Mouse (Mus musculus): Measurements from ENCODE around the gene Sec31b. TPM values are rescaled to one million over a fixed set of nuclear protein-coding genes. Genes with fewer than 3 reads are reported as not detected.

The Sec31b gene
- polyA plus RNA-seq, 1 experiment from 2014 or later = 0.18 TPM

- H3K4me3 ChIP-seq (ENCODE audit: low read length) = no peak overlapping the region
- no peak overlapping the region for H3K4me2 ChIP-seq (ENCODE audit: low read length)
- no peak overlapping the region for H3K27ac ChIP-seq (ENCODE audit: low read depth, low read length)
- no peak overlapping the region for H3K9ac ChIP-seq (ENCODE audit: low read depth, low read length)
- H3K4me1 ChIP-seq (ENCODE audit: control insufficient read depth, insufficient read depth, low read depth, low read length) = peaks cover 20% of the 10 kb centered on the region
- 9% methylated on average over 14 of the region's 14 CpGs for WGBS
- H3K36me3 ChIP-seq (ENCODE audit: control insufficient read depth, insufficient read depth, low read length) = no peaks in the 10 kb centered on the region
- peak; percentile 65 for ATAC-seq
- no peaks in the 10 kb centered on the region for H3K9me3 ChIP-seq (ENCODE audit: control insufficient read depth, low read length)
- peaks cover 65% of the 10 kb centered on the region for H3K27me3 ChIP-seq (replicated peaks; ENCODE audit: control insufficient read depth, insufficient read depth, low read length)
Measured at GRCm38 (mm10) chr19:44514521-44515451, 30.9 kb downstream of the Sec31b start.

- no peaks in the 10 kb centered on the region for H3K9me3 ChIP-seq (ENCODE audit: control insufficient read depth, low read length)
- peaks cover 63% of the 10 kb centered on the region for H3K27me3 ChIP-seq (replicated peaks; ENCODE audit: control insufficient read depth, insufficient read depth, low read length)
- no peaks in the 10 kb centered on the region for H3K36me3 ChIP-seq (ENCODE audit: control insufficient read depth, insufficient read depth, low read length)
- H3K4me2 ChIP-seq (ENCODE audit: low read length) = no peak overlapping the region
- no peak overlapping the region for H3K9ac ChIP-seq (ENCODE audit: low read depth, low read length)
- no peak for ATAC-seq
- 12% methylated on average over 7 of the region's 7 CpGs for WGBS
- no peak overlapping the region for H3K27ac ChIP-seq (ENCODE audit: low read depth, low read length)
- peaks cover 20% of the 10 kb centered on the region for H3K4me1 ChIP-seq (ENCODE audit: control insufficient read depth, insufficient read depth, low read depth, low read length)
- no peak overlapping the region for H3K4me3 ChIP-seq (ENCODE audit: low read length)
Measured at GRCm38 (mm10) chr19:44513921-44514482, 31.7 kb downstream of the Sec31b start.

GRCm38 (mm10) chr19:44513054-44513833 lies 32.4 kb downstream of the Sec31b start:
- WGBS = 17% methylated on average over 11 of the region's 11 CpGs
- peaks cover 57% of the 10 kb centered on the region for H3K27me3 ChIP-seq (replicated peaks; ENCODE audit: control insufficient read depth, insufficient read depth, low read length)
- no peak overlapping the region for H3K9ac ChIP-seq (ENCODE audit: low read depth, low read length)
- H3K9me3 ChIP-seq (ENCODE audit: control insufficient read depth, low read length) = no peaks in the 10 kb centered on the region
- no peak overlapping the region for H3K4me3 ChIP-seq (ENCODE audit: low read length)
- no peak overlapping the region for H3K27ac ChIP-seq (ENCODE audit: low read depth, low read length)
- no peak for ATAC-seq
- H3K36me3 ChIP-seq (ENCODE audit: control insufficient read depth, insufficient read depth, low read length) = no peaks in the 10 kb centered on the region
- peaks cover 20% of the 10 kb centered on the region for H3K4me1 ChIP-seq (ENCODE audit: control insufficient read depth, insufficient read depth, low read depth, low read length)
- H3K4me2 ChIP-seq (ENCODE audit: low read length) = no peak overlapping the region

GRCm38 (mm10) chr19:44512601-44513000 lies 33.1 kb downstream of the Sec31b start:
- H3K4me2 ChIP-seq (ENCODE audit: low read length) = no peak overlapping the region
- H3K4me1 ChIP-seq (ENCODE audit: control insufficient read depth, insufficient read depth, low read depth, low read length) = peaks cover 20% of the 10 kb centered on the region
- WGBS = 20% methylated on average over 5 of the region's 5 CpGs
- ATAC-seq = no peak
- H3K9ac ChIP-seq (ENCODE audit: low read depth, low read length) = no peak overlapping the region
- no peaks in the 10 kb centered on the region for H3K36me3 ChIP-seq (ENCODE audit: control insufficient read depth, insufficient read depth, low read length)
- peaks cover 53% of the 10 kb centered on the region for H3K27me3 ChIP-seq (replicated peaks; ENCODE audit: control insufficient read depth, insufficient read depth, low read length)
- no peak overlapping the region for H3K27ac ChIP-seq (ENCODE audit: low read depth, low read length)
- no peak overlapping the region for H3K4me3 ChIP-seq (ENCODE audit: low read length)
- H3K9me3 ChIP-seq (ENCODE audit: control insufficient read depth, low read length) = no peaks in the 10 kb centered on the region

- peaks cover 52% of the 10 kb centered on the region for H3K27me3 ChIP-seq (replicated peaks; ENCODE audit: control insufficient read depth, insufficient read depth, low read length)
- no peaks in the 10 kb centered on the region for H3K9me3 ChIP-seq (ENCODE audit: control insufficient read depth, low read length)
- ATAC-seq = peak; percentile 62
- H3K4me1 ChIP-seq (ENCODE audit: control insufficient read depth, insufficient read depth, low read depth, low read length) = peaks cover 17% of the 10 kb centered on the region
- WGBS = under 1% methylated on average over 66 of the region's 66 CpGs
- H3K4me2 ChIP-seq (ENCODE audit: low read length) = peak overlapping the region; percentile 99
- no peaks in the 10 kb centered on the region for H3K36me3 ChIP-seq (ENCODE audit: control insufficient read depth, insufficient read depth, low read length)
- no peak overlapping the region for H3K27ac ChIP-seq (ENCODE audit: low read depth, low read length)
- H3K4me3 ChIP-seq (ENCODE audit: low read length) = peak overlapping the region; percentile 52
- peak overlapping the region; percentile 67 for H3K9ac ChIP-seq (ENCODE audit: low read depth, low read length)
Measured at GRCm38 (mm10) chr19:44511451-44512231, 34.0 kb downstream of the Sec31b start.

GRCm38 (mm10) chr19:44510534-44511175 lies 35.0 kb downstream of the Sec31b start:
- Histone ChIP-seq H3K9ac (ENCODE audit: low read depth, low read length) (no peak overlapping the region), H3K27me3 (replicated peaks; ENCODE audit: control insufficient read depth, insufficient read depth, low read length) (peaks cover 51% of the 10 kb centered on the region), H3K9me3 (ENCODE audit: control insufficient read depth, low read length) (no peaks in the 10 kb centered on the region), H3K4me2 (ENCODE audit: low read length) (peak overlapping the region; percentile 99), H3K27ac (ENCODE audit: low read depth, low read length) (no peak overlapping the region), H3K4me1 (ENCODE audit: control insufficient read depth, insufficient read depth, low read depth, low read length) (peaks cover 17% of the 10 kb centered on the region), H3K4me3 (ENCODE audit: low read length) (peak overlapping the region; percentile 52), H3K36me3 (ENCODE audit: control insufficient read depth, insufficient read depth, low read length) (no peaks in the 10 kb centered on the region)
- WGBS = 2% methylated on average over 12 of the region's 12 CpGs
- ATAC-seq = no peak

GRCm38 (mm10) chr19:44502741-44503140 lies 42.9 kb downstream of the Sec31b start:
- 73% methylated on average over 4 of the region's 4 CpGs for WGBS
- Histone ChIP-seq H3K4me2 (ENCODE audit: low read length) (no peak overlapping the region), H3K36me3 (ENCODE audit: control insufficient read depth, insufficient read depth, low read length) (no peaks in the 10 kb centered on the region), H3K4me1 (ENCODE audit: control insufficient read depth, insufficient read depth, low read depth, low read length) (no peaks in the 10 kb centered on the region), H3K9me3 (ENCODE audit: control insufficient read depth, low read length) (no peaks in the 10 kb centered on the region), H3K27me3 (replicated peaks; ENCODE audit: control insufficient read depth, insufficient read depth, low read length) (peaks cover 42% of the 10 kb centered on the region), H3K4me3 (ENCODE audit: low read length) (no peak overlapping the region), H3K9ac (ENCODE audit: low read depth, low read length) (no peak overlapping the region), H3K27ac (ENCODE audit: low read depth, low read length) (no peak overlapping the region)
- no peak for ATAC-seq

- Histone ChIP-seq H3K9ac (ENCODE audit: low read depth, low read length) (no peak overlapping the region), H3K27me3 (replicated peaks; ENCODE audit: control insufficient read depth, insufficient read depth, low read length) (peaks cover 39% of the 10 kb centered on the region), H3K9me3 (ENCODE audit: control insufficient read depth, low read length) (no peaks in the 10 kb centered on the region), H3K36me3 (ENCODE audit: control insufficient read depth, insufficient read depth, low read length) (no peaks in the 10 kb centered on the region), H3K27ac (ENCODE audit: low read depth, low read length) (no peak overlapping the region), H3K4me1 (ENCODE audit: control insufficient read depth, insufficient read depth, low read depth, low read length) (no peaks in the 10 kb centered on the region), H3K4me3 (ENCODE audit: low read length) (no peak overlapping the region), H3K4me2 (ENCODE audit: low read length) (no peak overlapping the region)
- ATAC-seq = no peak
- WGBS = 83% methylated on average over 6 of the region's 6 CpGs
Measured at GRCm38 (mm10) chr19:44501925-44502324, 43.7 kb downstream of the Sec31b start.

Data from hindbrain, embryonic 16.5 days (tissue).